Mouse (Mus musculus): ENCODE data around the gene Slc25a11.

The Slc25a11 gene

DNA sequence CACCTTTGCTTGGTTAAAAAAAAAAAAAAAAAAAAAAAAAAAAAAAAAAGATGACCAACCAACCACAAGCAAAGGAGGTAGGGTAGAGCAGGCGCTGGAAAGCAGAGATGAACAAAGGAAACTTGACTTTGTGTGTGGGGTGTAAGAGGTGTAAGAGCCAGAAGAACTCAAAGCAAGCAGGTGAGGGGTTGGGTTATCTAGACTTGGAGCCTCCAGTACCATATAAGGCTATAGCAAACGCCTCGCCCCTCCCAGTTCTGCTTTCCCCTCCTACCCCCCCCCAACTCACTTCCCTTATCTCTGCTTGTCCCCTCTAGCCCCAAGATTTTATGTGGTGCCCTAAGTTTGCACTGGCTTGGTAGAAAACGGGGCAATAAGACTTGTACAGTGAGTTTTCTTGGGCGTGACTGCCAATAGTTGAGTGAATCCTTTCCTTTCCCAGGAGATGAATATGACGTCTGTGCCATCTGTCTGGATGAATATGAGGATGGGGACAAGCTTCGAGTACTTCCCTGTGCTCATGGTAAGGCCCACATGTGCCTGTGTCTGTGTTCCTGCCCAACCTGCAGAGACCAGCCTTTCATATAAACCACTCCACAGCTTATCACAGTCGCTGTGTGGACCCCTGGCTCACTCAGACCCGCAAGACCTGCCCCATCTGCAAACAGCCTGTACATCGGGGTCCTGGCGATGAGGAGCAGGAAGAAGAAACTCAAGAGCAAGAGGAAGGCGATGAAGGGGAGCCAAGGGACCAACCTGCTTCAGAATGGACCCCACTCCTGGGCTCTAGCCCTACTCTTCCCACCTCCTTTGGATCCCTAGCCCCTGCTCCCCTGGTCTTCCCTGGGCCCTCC lies 3.3 kb upstream of the Slc25a11 start:
- peak; percentile 34 for DNase-seq

DNA sequence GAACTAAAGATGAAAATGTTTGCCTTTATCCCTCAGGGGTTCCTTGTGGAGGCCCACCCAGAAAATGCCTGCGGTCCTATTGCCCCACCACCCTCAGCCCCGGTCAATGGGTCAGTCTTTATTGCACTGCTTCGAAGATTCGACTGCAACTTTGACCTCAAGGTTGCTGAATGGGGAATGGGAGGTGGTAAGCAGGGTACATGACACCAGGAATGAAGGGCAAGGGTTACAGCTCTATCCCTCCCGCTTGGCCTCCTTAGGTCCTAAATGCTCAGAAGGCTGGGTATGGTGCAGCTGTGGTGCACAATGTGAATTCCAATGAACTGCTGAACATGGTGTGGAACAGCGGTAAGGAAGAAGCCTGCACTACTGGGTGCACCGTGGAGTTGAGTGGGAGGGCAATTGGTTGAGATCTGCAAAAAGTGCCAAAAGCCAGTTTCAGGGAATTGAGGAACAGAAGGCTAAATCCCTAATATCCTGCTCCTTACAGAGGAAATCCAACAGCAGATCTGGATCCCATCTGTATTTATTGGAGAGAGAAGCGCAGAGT lies 2.0 kb upstream of the Slc25a11 start:
- DNase-seq, result no peak

DNA sequence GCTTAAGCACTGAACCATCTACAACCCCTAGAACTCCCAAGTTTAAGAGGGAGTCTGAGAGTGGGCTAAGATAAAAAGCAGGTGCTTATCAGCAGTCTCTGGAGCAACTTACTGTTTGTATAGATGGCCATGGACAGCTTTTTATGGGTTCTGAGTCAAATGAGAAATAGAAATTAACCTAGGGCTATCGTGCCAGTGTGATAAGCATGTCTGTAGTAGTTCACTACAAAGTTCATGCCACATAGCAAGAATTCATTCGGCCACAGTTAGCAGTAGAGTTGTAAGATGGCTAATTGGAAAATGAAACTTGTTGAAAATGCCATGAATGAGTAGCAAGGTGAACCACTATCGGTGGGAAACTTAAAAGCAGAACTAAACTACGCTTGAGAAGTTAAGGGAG lies 1.2 kb upstream of the Slc25a11 start:
- no peak for DNase-seq

DNA sequence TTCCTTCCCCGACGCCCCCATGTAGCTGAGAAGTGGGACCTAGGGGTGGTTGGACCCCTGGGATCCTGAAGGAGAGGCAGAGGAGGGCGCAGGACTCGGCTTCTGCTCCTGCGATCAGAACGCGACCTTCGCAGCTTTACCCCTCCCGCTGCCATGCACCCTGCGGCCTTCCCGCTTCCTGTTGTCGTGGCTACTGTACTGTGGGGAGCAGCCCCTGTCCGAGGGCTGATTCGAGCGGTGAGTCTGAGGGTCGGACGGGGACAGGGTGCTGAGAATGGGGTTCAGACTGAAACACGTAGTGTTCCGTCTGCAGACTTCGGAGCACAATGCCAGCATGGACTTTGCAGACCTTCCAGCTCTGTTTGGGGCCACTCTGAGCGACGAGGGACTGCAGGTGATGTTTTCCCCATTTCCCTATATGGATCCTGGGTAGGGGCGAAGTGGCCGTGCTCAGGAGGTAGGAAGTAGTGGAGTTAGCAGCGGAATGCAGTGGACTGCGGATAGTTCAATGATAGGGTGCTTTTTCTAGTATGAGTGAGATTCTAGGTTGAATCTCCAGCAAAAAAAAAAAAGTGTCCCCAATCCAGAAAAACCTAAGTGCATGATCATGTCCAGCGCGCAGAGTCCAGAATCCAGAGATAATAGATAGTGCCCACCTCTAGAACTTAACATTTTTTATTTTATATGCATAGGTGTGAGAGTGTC lies 589 bp upstream of the Slc25a11 start:
- DNase-seq, result peak; percentile 37

DNA sequence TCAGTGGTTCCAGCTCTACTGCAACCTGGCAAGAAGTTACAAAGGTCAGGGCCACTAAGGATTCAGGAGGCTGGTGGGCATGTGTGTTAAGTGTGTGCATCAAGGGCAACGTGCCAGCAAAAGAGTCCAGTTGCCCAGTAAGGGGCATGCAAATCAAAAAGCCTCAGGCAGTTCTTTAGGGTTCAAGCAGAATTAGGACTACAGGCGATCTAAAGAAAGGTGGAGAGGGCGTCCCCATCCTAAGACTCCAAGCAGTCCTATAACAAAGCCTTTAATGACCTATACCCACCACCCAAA lies 1.1 kb downstream of the Slc25a11 start:
- no peak for DNase-seq

DNA sequence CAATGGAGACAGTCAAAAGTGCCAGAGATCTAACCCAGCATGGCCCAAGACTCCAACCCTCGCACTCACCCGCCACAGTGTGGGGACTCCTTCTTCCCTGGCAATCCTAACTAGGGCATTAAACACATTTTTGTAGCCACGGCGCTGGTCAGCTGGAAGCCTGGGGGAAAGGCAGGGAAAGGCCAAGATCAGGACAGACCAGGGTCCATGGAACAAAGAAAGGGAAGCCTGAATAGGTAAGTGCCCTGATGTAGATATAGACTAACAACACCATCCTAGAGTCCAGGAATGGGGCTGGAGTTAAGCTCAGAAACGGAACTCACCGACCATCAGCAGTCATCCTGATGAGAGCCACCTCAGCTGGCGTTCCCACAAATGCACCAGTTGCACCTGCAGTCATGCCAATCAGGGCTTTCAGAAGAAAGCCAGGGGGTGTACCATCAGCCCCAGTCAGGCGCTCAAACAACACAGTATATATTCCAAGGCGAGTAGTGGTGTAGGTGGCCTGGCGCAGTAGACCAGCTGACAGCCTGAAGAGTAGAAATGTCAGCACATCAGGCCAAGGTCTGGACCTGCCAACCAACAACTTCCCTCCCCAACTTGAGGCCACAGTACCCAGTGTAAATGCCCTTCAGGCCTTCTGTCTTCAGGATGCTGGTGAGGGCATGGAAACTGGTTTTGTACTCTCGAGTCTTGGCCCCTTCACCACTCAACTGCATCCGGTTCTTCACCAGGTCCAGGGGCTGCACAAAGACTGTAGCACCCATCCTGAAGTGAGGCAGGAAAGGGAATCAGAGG lies 1.6 kb downstream of the Slc25a11 start:
- DNase-seq, result no peak

DNA sequence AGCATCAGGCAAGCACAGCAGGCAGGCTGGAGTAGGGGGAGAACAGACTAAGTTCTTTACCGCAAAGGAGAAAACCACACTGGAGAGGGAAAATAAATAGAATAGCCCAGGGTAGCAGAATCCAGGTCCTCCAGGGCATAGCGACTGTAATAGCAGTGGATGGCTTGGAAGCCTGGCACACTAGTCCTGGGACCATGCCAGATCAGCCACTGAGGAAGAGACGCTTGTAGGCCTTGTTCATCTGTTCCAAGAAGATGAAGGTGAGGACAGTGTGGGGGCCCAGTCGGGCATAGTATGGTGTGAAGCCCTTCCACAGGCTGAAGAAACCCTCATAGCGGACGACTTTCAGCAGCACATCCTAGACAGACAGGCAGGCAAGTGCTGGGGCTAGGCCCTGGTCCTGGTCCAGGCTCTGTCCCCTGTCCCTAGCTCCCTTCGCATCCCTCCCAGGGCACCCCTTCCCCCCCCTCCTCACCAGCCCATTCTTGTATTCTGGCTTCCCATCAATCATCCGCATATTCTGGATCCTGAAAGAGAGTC lies 2.6 kb downstream of the Slc25a11 start:
- no peak for DNase-seq

DNA sequence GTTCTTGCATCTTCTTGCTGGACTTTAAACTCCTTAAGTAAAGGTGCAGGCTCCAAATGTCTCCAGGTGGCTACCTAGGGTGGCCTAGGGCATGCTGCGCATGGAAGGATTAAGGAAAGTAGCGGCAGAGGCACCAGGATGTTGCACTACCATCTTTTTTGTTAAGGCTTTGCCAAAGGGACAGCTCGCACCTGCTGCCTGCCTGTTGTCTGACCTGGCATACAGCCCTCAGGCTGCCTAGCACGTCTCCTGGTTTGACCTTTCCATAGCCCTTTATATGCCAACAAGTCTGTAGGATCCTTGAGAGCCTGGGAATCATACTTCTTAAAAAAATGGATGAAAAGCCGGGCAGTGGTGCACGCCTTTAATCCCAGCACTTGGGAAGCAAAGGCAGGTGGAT lies 4.2 kb downstream of the Slc25a11 start:
- DNase-seq, result no peak

DNA sequence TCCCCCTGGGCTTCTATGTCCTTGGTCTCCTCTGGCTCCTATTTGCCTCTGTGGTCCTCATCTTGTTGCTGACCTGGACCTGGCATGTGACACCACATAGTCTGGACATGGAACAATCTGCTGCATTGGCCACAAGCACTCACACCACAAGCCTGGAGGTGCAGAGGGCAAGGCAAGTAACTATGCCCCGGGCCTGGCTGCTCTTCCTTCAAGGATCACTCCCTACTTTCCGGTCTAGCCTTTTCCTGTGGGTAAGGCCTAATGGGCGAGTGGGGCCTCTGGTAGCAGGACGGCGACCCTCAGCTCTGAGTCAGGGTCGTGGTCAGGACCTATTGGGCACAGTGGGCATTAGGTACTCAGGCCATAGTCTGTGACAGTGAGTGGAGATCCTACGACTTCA lies 6.0 kb downstream of the Slc25a11 start:
- DNase-seq, result no peak

DNA sequence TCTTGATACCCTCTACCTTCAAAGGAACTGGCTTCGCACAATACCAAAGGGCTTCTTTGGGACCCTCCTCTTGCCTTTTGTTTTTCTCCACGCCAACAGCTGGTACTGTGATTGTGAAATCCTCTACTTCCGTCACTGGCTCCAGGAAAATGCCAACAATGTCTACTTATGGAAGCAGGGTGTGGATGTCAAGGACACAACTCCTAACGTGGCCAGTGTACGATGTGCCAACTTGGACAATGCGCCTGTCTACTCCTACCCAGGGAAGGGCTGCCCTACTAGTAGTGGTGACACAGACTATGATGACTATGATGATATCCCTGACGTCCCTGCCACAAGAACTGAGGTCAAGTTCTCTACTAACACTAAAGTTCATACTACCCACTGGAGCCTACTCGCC lies 7.3 kb downstream of the Slc25a11 start:
- peak; percentile 46 for DNase-seq

DNA sequence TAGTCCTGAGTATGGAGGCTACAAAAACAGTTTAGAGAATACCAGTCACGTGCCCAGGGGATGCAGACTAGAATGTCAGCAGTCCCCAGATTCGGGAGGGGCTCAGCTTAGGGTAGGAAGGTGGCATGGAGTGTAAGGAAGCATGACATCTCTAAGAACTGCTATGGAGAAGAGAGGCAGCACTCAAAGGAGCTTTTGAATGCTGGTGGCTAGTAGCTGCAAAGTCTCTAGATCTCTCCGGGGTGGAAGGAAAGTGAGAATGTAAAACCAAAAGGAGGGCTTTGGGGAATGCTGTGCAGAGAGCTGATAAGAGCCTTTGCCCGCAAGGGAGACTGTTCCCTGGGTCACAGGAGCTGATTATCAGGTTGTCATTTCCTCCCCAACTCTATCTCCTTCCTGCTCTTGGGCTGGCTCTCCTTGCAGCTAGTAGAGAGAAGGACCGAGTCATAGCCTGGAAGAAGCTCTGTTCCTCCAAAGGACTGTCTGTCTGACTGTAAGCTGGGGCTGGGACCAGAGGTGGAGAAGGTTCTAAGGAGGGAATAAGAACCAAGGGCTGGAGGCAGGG lies 8.5 kb downstream of the Slc25a11 start, which contains the start of gene Gp1ba:
Gene Gp1ba (plus strand): TSS at position 409 of the 565 bp plus-strand sequence.
- DNase-seq, result no peak

DNA sequence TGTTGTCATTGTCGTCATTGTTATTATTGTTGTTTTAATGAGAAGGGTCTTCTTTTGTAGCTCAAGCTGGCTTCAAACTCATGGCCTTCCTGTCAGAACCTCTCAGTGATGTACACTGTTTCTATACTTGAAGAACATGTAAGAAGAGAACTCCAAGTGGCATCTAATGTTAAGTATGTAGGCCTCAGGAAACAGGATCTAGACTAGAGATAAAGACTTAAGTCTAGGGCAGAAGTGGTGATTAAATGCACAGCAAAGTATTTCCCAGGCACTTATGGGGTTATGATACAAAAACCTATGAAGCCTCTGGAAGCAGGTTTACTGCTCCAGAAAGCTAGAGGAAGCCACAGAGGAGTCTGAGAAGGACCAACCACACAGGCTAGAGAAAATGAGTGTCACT lies 9.0 kb downstream of the Slc25a11 start:
- no peak for DNase-seq

DNA sequence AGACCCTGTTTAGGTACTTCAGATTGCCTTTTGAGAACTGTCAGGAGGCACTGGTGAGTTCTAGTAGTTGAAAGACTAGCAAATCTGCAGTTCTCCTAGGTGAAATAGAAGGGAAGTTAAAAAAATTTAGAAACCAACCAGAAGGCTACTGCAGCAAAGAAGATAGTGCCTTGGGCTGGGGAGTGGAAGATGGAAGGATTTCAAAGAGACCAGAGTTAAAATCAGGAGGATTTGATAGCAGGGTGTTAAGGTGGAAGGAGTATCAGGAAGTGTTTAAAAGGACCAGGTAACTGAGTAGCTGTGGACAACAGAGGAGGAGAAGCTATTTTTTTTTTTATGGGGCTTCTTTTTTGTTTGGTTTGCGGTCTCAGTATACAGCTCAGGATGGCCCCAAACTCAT lies 9.5 kb downstream of the Slc25a11 start:
- no peak for DNase-seq

DNA sequence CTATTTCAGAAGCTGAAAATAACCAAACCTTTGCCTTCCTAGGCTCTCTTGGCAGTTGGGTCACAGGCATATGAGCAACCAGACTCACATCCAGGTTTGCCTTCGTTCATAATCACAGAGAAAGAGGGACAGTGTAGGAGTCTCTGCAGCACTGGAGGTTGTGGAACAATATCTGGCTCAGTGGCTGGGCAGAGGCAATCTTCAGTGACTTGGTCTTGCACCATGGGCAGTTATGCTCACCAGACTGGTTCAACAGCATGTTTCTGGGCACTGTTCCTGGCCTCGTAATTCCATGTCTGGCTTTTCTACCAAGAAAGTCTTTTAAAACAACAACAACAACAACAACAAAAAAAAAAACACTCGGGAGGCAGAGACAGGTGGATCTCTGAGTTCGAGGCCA lies 11.7 kb downstream of the Slc25a11 start:
- DNase-seq, result no peak

DNA sequence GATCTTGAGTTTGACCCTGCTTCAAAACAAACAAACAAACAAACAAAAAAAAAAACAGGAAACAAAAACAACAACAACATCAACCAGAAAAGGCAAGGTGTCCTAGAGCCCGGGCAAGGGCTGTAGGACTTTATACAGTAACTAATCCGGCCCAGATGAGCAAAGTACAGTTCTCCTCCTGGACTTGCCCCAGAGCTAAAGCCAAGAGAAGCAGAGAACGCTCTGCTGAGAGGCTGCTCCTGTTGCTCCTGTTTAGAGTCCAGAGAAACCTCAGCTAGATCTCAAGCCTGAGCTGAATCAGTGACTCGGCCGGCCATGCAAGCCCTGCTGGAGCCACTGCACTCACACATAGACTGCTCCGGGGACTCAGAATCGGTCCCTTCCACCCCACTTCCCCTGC lies 17.1 kb downstream of the Slc25a11 start:
- no peak for DNase-seq

DNA sequence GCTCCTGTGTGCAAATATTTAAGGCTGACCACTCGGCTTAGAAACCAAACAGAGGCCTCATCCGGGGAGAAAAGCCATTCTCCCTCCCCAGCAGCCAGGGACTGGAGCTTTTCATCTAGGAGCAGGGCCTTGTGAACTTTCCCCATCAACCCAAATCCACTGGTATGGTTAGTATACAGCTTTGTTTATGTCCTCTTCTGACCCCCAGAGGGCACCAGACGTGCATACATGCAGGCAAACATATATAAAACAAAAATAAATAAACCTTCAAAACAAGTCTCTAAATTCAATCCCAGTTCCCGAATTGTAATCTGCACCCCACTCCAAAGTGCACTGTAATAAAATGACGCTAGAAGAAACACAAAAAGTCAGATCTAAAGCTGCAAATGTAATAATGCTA lies 17.7 kb downstream of the Slc25a11 start:
- DNase-seq, result peak; percentile 51

DNA sequence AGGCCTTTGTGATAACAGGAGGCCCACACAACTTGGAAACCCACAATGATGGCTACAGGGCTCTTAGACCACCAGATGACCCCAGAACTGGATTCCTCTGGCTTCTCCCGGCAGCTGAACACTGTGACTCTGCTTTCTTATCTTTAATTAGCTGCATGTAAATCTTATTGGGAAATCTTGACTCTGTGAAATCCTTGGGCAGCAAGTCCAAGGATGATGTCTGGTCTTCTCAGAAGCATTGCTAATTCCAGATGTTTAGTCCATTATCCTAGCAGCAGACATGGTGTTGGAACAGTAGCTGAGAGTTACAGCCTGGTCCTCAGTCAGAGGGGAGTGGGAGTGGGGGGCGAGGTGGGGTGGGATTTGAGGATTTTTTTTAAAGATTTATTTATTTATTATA lies 18.8 kb downstream of the Slc25a11 start:
- no peak for DNase-seq

DNA sequence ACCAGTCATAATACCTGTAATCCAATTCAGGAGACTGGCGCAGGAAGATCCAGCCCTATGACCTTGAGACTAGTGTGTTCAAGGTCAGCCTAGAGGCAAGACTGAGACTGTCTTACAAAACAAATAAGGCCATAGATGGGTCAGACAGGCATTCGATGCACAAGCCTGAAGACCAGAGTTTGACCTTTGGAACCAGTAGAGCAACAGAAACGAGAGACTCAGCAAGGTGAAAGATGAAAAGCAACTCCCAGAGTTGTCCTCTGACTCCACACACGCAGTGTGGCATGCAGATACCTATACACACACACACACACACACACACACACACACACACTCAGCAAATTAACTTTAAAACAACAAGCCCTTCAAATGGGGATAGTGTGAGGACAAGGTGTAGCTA lies 20.4 kb downstream of the Slc25a11 start:
- DNase-seq, result no peak

DNA sequence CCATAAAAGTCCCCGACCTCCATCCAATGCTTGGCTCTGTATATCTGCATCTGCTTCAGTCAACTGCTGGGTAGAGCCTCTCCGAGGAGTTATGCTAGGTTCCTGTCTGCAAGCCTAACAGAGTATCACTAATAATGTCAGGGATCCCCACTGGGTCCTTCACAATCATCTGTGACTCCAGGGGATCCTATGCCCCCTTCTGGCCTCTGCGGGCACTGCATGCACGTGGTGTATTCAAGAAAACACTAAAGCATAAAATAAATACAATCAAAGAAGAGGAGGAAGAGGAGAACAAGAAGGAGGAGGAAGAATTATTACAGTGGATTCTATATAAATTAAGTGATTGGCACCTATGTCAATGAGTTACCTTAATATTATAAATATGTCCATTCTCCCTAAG lies 21.8 kb downstream of the Slc25a11 start:
- DNase-seq, result peak; percentile 72

DNA sequence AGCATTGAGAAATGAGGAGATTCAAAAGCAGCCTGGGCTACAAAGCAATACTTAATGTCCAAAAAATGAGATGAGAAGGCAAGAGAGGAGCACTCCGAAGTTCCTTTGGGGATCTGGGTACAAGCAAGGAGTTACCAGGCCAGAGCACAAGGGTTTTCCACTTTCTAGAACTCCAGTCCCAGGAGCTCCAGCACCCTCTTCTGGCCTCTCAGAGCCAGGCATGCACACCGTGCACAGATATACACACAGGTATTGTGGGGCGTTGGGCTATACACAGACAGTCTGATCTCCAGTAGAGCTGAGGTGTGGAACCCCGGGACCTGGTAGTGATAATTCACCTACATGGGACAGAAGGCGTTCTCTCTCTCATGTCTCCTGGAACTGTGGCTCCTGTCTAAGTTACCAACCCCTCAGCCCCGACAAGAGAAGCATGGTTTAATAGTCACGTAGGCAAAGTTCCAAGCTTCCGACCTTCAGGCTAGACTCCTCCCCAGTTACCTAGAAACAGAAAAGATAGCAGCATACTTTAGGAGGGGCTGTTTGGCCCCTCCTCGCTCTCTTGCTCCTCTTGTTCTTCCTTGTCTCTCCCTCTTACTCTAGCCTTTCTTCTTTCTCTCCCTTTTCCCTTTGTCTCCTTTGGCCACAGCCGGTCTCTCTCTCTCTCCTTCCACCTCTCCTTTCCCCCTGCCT lies 24.1 kb downstream of the Slc25a11 start:
- DNase-seq, result no peak

DNA sequence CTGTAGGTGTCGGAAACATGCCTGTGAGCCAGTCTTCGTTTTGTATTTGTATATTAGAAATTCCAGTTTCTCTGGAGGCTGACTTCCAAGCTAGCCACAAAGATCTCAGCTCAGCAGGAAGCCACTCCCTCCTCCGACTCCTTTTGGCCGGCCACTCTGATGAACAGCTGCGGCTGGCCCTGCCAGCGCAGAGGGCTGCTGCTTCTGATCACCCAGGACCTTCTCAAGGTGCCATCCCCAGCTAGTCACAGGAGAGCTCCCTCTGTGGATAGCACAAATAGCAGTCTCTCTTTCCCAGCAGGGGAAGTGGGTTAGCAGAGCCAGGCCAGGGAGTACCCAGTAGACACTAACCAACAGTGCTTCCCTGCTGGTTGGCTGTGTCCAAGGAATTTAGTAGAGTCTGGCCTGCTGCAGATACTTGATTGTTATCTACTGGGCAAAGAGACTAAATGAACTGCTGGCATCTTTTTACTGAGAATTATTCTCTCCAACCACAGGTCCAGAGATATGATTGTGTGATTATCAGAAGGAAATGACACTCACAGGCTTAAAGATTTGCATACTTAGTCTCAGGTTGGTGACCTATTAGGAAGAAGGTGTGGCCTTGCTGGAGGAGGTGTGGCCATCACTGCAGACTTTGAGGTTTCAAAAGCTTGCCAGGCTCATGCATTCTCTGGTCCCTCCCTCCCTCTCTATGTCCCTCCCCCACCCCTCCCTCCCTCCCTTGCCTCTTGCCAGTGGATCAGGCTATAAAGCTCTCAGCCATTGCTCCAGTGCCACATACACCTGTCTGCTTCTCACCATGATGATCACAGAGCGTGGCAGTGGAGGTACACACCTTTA lies 25.1 kb downstream of the Slc25a11 start:
- DNase-seq, result peak; percentile 35
